Mouse (Mus musculus) testis, adult 2 months (tissue): ENCODE measurements around the gene Cdc45. TPM values are rescaled to one million over a fixed set of nuclear protein-coding genes. Genes with fewer than 3 reads are reported as not detected.

Experiments used
- H3K27ac ChIP-seq: fragments of 200-500 bp; 2 replicates; pipeline ENCODE4 v1.5.1; 2012; ENCODE audit warnings: low read depth, low read length; ENCODE audit not compliant: control insufficient read depth, insufficient read depth
- H3K27me3 ChIP-seq: fragments of 200-500 bp; 2 replicates; pipeline ENCODE4 v1.6.1; 2012; ENCODE audit warnings: mild to moderate bottlenecking, low read length, moderate library complexity; ENCODE audit not compliant: control insufficient read depth, insufficient read depth
- H3K36me3 ChIP-seq: fragments of 200-500 bp; 2 replicates; pipeline ENCODE4 v1.6.1; 2012; ENCODE audit warnings: mild to moderate bottlenecking, low read length; ENCODE audit not compliant: control insufficient read depth, insufficient read depth
- H3K4me1 ChIP-seq: fragments of 200-500 bp; 2 replicates; pipeline ENCODE4 v1.6.1; 2012; ENCODE audit warnings: low read length; ENCODE audit not compliant: control insufficient read depth, insufficient read depth
- H3K4me3 ChIP-seq: fragments of 200-500 bp; 2 replicates; pipeline ENCODE4 v1.5.1; 2012; ENCODE audit warnings: low read depth, mild to moderate bottlenecking, low read length, moderate library complexity, mixed read lengths; ENCODE audit not compliant: control insufficient read depth
- CTCF ChIP-seq: fragments of 200-500 bp; IDR thresholded peaks from 2 replicates; pipeline ENCODE4 v1.5.1; 2012; ENCODE audit warnings: low read depth, mild to moderate bottlenecking, inconsistent platforms, low read length, moderate library complexity; ENCODE audit not compliant: control insufficient read depth, insufficient read depth, insufficient replicate concordance
- POLR2A ChIP-seq: fragments of 200-500 bp; IDR thresholded peaks from 2 replicates; pipeline ENCODE4 v1.6.1; 2012; ENCODE audit warnings: low read depth, mild to moderate bottlenecking, inconsistent platforms, low read length, moderate library complexity; ENCODE audit not compliant: control insufficient read depth
- polyA plus RNA-seq: library from polyadenylated mRNA; depleted of rRNA; stranded (reverse); fragments of >200 nt; gene quantifications from 2 replicates; pipeline ENCODE4 v1.2.3, GENCODE M21; 2012

Gene Cdc45
- polyA plus RNA-seq, 1 experiment: 40.7 TPM

DNA sequence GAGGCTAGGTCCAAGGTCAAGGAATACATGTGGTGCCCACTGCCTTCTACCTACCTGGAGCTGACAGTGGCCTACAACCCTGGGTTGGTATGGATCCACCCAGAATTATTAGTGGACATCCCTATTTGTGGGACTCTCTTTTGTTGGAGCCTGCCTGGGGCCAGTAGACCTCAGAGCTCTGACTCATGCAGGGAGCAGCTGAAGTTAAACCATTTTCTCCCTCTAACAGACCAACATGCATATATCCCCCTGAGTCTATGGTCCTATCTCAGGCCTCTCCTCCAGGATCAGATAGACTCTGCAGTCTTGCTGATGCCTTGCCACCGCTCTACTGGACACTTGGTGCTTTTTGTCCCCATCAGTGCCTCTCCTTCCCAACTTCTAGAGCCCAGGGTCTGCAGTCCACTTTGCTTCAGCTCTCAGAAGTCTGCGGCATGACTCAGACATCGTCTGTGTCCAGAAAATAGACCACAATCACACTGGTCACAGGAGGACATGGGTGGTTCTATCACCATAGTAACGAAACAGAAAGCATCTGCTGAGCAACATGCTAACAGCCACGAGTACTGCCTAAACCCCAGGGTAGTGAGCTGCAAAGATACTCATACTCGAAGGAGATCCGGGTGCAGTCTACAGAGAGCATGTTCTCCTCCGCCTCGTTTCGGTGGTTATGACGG lies 16.4 kb downstream of the Cdc45 start:
- no peak overlapping the region for H3K27ac ChIP-seq
- H3K4me3 ChIP-seq: peak overlapping the region; percentile 45
- H3K4me1 ChIP-seq: no peaks in the 10 kb centered on the region
- TF ChIP-seq CTCF (no peak), POLR2A (no peak)
- H3K27me3 ChIP-seq: no peaks in the 10 kb centered on the region
- peaks cover under 1% of the 10 kb centered on the region for H3K36me3 ChIP-seq

DNA sequence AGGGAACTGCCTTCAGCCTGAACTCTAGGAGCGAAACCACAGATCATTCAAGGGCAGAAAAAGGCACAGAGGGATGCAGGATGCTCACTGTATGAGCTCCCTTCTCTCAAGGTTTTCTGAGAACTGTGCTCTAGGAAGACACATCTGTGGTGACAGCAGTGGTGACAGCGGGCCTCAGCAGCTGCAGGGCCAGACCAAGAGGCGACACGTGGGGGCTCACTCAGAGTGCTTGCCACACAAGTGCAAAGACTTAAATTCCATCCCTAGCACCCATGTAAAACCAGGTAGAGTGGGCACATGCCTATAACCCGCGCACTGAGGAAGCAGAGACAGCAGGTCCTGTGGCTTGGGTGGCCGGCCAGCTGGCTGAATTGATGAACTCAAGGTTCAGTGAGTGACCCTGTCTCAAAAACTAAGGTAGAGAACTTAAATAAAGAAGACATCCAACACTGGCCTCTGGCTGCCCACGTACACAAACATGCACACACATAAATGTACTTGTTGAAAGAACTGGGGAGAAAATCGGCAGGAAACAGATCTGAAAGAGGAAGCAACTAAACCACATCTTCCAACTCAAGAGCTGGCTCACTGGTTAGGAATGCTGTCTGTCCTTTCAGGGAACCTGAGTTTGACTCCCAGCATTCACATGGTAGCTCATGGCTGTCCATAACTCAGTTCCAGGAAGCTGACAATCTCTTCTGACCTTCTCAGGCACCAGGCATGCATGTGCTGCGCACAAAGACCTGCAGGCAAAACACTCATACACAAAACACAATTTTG lies 23.0 kb downstream of the Cdc45 start:
- Histone ChIP-seq H3K27me3 (no peaks in the 10 kb centered on the region), H3K4me3 (no peak overlapping the region), H3K36me3 (no peaks in the 10 kb centered on the region; the same call in 1 of the 2 replicates), H3K27ac (no peak overlapping the region), H3K4me1 (no peaks in the 10 kb centered on the region)
- no peak for TF ChIP-seq POLR2A
- TF ChIP-seq CTCF: no peak

DNA sequence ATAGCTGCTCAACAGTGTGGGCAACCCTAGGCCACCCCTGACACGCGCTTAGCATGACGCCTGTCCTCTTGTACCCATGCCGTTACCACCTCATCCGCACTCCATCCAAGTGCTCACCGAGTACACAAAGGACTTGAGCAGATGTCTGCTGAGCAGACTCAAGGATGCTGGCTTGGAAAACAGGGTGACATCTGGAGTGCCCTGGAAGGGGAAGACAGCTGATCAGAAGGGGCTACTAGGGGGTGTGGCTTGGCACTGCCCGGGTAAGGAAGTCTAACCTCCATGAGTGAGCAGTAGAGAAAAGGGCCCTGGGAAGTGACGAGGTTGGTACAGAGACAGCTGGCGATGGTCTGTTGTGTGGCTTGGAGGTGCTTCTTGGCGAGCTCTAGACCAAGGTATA lies 25.1 kb downstream of the Cdc45 start:
- Histone ChIP-seq H3K27me3 (no peaks in the 10 kb centered on the region), H3K4me1 (no peaks in the 10 kb centered on the region), H3K4me3 (no peak overlapping the region), H3K36me3 (no peaks in the 10 kb centered on the region), H3K27ac (no peak overlapping the region)
- TF ChIP-seq CTCF (no peak), POLR2A (no peak)

DNA sequence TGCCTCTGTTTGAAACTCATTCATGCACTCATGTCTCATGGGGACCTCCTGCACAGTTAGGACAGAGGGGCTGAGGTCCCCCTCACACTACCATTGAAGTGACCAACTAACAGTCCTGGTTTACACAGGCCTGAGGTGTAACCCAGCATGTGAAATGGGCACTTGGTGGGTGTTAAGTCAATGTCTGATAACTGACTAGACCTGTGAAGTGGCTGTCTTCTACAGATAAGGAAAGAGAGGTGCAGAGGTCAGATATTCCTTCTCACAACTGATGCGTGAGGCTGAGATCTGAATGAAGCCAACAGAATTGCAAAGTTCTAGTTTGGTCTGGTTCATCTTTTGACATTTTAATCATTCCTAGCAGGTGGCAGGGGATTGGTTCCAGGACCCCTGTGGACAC lies 26.3 kb downstream of the Cdc45 start:
- Histone ChIP-seq H3K27me3 (no peaks in the 10 kb centered on the region), H3K36me3 (no peaks in the 10 kb centered on the region), H3K27ac (no peak overlapping the region), H3K4me1 (no peaks in the 10 kb centered on the region), H3K4me3 (no peak overlapping the region)
- TF ChIP-seq CTCF: no peak
- no peak for TF ChIP-seq POLR2A

- Histone ChIP-seq H3K4me3 (no peak overlapping the region), H3K27ac (no peak overlapping the region), H3K27me3 (no peaks in the 10 kb centered on the region), H3K36me3 (no peaks in the 10 kb centered on the region), H3K4me1 (no peaks in the 10 kb centered on the region)
- TF ChIP-seq POLR2A: no peak
- no peak for TF ChIP-seq CTCF
Measured at GRCm38 (mm10) chr16:18785025-18785424, 26.8 kb downstream of the Cdc45 start.

- Histone ChIP-seq H3K4me3 (no peak overlapping the region), H3K4me1 (peaks cover 14% of the 10 kb centered on the region), H3K27ac (no peak overlapping the region), H3K27me3 (no peaks in the 10 kb centered on the region), H3K36me3 (no peaks in the 10 kb centered on the region)
- TF ChIP-seq CTCF (no peak), POLR2A (no peak)
Measured at GRCm38 (mm10) chr16:18781810-18782209, 30.0 kb downstream of the Cdc45 start.

- Histone ChIP-seq H3K4me1 (peaks cover 20% of the 10 kb centered on the region), H3K4me3 (peak overlapping the region; percentile 22), H3K27ac (no peak overlapping the region), H3K27me3 (no peaks in the 10 kb centered on the region), H3K36me3 (no peaks in the 10 kb centered on the region)
- no peak for TF ChIP-seq POLR2A
- no peak for TF ChIP-seq CTCF
Measured at GRCm38 (mm10) chr16:18778461-18778860, 33.3 kb downstream of the Cdc45 start.
